Mouse (Mus musculus) gastrocnemius, adult 18-20 months (tissue): ENCODE measurements around the gene Npy1r. TPM values are rescaled to one million over a fixed set of nuclear protein-coding genes. Genes with fewer than 3 reads are reported as not detected.

Source experiments
- DNase-seq: peaks from one replicate; pipeline ENCODE4 v3.0.0; 2021; ENCODE audit warnings: low spot score
- long read RNA-seq, 2 experiments: library from polyadenylated mRNA; stranded (forward); transcript quantifications; one replicate each; pipeline ENCODE4 v2.0.0; 2021
- total RNA-seq, 2 experiments: library from RNA; stranded (reverse); gene quantifications; 2 replicates each; pipeline ENCODE4 v1.2.3; 2021

Npy1r gene
- 1 to 10 TPM; 2.3 to 3.9 TPM for total RNA-seq
- long read RNA-seq, experiment 1, partial matches to known transcripts: 0 of 6 reads
- long read RNA-seq, experiment 1, other reads (novel, unspliced or antisense): 4 of 6 reads
- long read RNA-seq, experiment 2, partial matches to known transcripts: 0 of 3 reads
- long read RNA-seq, experiment 2, other reads (novel, unspliced or antisense): 1 of 3 reads

DNA sequence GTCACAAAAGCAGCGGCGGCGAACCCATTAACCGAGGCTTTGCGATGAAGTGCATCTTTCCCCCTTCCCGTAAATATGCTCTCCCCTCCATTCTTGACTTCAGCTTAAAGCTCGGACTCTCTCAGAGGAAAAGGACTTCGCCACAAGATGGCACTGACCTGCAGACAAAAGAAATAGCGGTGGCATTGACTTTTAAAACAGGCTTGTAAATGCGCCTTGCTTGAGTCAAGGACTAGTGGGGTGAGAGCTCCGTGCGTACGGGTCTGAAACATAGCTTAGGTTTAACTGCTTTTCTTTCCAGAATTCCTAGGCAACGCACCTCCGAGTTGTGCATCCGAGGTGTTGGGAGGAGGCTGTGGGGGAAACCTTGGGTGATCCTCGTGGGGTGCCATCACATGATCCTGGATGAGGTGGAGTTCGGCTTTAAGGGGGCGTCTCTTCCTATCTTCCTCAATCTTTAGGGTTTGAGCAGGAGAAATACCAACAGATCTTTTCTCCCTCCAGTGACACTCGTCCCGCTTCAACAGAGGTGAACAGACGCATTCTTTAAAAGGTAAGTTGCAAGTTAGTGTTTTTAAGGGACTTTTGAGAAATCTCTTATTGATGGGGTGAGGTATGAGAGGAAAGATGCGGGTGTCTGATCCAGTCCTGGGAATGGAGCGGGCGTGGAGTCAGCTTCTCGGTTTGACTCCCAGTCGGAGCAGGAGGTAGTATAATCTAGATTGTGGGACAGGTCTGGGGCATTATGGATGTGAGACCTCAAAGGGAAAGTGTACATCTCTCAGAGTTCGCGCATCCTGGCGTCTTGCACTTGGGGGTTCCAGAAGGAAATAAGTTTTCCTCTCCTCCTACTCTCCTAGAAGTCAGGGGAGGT is at the start of gene Npy1r:
Gene Npy1r (plus strand): TSS at position 223 of the 874 bp plus-strand sequence.
- DNase-seq: peak; percentile 13

DNA sequence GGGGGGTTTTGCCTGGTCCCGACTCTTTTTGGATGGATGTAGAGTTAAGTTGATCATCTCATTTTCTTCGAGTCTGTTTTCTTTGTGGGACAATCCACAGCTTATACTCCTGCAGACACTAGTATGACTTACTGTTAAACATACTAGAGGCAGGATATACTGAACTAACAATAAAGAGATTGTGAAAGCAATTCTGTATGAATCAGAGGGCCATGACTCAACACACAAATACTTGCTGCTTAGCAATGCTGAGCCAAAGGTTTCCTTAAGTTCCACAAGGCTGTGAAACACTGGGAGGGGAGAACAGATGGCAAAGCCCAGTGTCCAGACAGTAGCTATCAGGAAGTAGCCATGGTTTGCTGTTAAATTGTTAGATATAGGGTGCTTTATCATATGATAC is 15.7 kb upstream of the Npy1r start:
- DNase-seq: no peak

DNA sequence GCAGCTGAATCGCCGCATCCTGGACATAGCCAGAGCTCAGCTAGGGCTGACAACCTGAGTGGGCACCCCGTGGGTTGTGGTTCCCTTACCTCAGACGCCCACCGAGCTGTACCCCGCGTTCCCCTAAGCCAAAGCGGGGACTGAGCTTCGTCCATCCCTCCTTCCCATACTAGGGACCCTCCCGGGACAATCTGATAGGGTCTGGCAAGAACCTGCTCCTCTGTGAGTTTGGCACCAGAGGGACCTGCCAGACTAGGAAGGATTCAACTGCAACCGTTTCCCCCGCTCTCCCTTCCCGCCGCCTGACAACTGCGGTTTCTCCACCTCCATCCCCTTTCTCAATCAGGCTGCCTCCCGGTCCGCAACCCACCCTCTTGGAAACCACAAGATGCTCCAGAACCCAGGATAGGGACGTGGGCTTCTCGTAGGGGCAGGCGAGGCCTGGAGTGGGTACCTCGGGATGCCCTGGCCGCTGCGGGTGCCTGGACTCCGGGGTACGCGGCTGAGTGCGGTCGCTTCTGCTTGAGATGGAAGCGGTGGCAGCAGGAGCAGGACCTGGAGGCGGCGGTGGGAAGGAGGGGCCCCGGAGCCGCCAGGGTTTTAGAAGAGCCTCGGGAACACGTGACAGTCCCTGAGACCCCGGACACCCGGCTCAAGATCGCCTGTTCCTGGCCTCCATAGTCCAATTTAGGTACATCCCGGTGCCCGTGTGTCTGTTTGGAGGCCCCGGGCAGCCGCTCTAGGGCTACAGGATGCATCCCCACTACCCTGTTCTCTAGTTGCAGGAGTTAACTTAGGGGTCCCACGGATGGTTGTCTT is 9.3 kb upstream of the Npy1r start, which contains the start of gene Npy5r:
Gene Npy5r (minus strand): TSS at position 618 of the 819 bp plus-strand sequence.
- DNase-seq: no peak

DNA sequence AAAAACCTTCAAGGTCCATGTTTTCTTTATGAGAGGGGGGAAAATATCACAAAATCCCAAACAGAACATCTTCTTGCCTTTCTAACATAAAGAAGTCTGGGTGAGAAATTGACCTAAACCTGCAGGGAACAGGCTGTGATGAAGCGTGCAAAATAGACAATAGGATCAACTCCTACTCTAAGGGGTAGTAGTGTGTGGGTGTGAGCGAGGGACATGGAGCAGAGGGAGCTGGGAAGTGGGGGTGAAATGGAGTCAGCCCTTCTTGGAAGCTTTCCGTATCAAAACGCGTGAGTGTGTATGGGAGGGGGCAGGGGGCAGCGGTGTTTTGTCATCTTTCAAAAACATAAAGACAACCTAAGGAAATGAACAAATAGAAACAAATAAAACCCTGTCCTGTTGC is 8.6 kb upstream of the Npy1r start:
- DNase-seq: no peak

DNA sequence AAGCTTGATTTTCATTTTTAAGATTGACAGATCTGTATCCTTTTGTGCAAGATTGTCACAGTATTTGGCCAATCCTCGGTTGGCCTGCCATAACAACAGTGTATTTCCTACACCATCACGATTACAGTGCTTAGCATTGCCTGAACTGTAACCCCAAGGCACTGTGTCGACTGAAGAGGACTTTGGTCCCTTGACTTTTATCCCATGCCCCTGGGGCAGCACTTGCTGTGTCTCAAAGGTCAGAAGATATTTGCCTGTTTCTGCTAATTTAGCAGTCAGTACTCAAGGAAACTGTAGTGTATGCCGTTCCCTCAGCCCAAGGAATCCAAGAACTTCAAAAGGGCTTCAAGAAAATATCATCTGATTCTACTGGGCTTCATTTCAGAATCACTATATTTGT is 8.2 kb upstream of the Npy1r start:
- no peak for DNase-seq

DNA sequence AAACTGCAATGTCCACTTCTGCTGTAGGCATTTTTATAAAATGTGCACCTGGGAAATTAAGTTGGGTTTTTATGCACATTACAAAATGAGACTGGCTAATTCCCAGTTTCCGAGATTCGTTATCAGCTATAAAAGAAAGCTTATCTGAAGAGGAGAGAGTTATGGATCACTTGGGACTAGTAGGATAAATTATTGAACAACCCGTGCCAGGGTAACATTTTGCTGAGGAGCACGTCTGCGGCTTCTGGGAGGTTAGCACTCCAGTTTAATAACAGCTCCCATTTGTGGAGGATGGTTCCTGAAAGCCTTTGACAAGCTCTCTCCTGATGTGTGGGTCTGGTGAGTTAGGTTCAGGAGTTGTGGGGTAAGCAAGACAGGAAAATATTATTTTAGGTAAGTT is 6.6 kb upstream of the Npy1r start:
- DNase-seq: no peak

DNA sequence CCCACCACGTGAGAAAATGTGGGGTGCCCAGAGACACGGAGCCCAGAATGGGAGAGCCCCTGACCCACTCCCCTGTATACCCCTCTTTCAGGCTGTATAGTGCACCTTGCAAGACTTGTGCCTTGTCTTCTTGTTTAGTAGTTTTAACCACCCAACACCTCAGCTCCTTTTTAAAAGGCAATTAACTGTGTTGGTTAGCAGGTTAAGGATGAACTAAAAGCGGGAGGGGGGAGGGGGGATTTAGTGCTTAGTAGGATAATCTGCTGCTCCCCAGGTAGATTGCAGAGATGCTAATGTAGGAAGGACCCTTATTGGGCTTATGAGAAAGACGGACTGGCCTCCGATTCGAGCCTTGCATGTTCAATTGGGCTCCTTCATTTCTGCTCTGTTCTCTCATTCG is 1.0 kb downstream of the Npy1r start:
- no peak for DNase-seq

DNA sequence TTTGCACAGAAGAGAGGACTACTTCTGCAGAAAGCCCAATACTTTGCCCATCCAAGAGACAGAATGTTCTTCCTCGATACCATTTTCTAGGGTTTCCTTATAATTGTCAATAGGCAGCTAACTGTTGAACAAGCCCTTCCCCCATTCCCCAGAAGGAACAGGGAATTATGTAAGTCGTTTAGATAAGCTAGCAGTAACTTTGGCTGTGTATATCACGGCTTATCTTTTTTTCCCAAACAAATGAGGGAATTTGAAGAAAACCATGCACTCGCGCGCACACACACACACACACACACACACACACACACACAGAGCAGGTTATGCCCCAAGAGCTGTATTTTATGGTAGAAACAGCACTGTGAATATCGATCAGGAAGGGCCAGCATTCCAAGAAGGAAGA is 1.8 kb downstream of the Npy1r start:
- no peak for DNase-seq

DNA sequence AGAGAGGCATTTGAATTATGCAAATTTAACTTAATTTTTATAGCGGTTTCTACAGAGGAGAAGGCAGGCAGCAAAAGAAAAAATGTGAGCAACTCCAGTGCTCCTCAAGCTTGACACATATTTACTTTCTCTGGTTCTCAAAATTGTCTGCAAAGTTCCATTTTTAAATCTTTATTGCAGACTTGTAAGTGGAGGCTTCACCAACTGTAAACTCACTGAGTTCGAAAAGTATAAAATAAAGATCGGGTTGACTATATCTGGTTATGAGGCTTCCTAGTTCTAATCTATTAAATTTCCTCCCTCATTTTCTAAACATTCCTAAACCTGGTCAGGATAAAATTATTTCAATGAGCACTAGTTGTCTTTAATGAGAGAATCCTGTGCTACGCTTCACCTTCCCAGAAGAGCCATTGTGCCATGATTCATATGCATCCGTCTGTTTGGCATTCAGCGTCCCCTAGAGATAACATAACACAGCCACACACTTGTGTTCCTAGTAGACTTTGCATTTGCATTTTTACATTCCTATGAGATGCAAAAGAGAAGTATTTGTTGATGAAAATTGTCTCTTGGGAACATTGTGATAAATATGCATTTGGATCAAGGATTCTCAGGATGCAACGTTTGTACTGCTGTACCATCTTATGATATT is 17.5 kb downstream of the Npy1r start:
- no peak for DNase-seq

DNA sequence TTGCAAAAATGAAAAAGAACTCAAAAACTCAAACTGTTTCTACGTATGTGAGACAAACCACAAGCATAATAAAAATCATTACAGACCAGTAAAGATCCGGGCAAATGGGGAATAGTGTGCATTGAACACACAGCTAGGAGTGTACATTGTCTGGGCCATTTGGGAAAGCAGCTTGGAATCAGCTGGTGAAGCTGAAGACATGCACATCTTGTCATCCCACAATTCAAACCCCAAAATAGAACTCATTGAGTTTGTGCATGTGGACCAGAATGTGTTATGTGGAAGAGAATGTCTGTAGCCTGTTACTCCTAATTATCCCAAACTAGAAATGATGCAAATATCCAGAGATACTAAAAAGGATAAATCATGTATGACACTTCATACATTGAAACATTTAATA is 25.8 kb downstream of the Npy1r start:
- no peak for DNase-seq

DNA sequence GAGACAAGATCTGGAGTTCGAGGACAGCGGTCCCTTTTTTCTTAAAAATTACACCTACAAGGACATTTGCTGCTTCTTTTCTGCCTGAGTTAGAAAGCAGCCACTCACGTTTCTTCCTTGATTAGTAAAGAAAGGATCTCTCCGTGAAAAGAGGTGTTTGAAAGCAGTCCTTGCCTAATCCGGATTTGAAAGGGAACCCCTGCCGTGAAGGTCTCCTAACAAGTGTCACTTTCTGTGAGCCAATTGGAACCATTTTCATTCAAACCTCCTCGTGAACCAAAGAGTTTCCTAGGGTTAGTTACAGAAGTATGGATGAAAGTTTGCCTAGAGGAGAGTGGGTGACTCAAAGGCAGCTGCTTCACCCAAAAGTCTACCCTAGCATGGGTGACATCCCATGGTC is 32.5 kb downstream of the Npy1r start:
- DNase-seq: no peak

DNA sequence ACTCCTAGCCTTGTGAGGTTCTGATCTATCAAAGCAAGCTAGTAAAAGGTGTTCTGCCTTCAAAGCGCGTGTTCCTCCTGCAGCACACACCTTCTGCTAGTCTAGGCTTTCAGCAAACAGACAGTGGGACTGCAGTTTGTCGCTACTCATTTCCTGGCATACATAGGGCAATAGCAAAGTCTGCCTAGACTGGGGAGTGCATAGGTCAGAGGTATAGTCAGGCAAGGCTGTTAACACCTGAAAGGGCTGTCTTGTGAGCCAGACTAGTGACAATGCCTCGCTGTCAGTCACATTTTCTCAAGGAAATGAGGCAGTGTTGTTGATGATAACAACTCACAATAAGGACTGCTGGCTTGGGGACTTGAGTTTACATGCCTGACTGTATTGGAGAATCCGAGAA is 35.0 kb downstream of the Npy1r start:
- DNase-seq: no peak

DNA sequence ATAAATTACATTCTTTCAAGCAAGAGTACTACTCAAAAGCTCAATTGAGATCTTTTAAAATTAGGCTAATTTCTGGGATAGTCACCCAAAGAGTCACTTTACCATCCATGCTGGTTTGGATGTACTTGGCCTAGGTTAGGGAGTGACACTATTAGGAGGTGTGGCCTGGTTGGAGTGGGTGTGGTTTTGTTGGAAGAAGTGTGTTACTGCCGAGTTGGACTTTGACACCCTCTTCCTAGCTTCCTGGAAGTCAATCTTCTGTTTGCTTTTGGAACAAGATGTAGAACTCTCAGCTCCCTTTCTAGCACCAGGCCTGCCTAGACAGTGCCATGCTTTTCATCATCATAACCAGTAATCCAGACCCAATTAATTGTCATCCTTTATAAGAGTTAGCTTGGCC is 45.4 kb downstream of the Npy1r start:
- DNase-seq: no peak

DNA sequence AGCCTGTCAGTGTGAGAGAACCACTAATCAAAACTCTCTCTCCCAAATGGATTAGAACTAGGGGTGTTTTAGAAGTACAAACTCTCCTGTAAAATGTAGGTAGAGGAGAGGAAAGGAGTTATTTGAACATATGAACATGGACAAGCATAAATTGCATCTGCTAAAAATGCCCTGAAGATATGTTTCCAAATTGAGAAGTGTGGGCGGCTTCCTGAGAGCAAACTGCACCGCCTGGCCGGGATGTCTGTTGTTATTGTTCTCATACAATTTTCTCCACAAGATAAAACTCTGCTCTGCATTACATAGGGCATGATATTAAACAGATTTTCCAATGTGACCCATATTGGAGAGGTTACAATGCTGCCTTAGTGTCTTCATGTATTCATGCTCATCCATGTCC is 48.6 kb downstream of the Npy1r start:
- no peak for DNase-seq

DNA sequence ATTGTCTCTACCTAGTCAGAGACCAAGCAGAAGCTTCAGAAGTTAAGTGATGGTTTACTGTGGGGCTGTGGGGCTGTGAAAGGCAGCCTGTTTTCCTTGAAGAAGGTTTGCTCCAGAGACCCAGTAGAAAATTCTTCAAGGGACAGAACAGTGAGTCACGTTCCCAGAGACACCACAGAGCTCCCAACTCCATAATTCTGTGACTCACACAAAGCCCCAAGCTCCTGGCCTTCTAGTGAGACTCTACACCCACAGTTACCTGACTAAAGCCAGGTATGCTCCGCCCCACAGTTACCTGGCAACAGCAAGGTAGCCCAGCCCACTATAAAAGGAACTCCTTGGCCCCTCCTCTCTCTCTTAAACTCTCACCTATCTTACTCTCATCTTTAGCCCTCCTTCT is 54.6 kb downstream of the Npy1r start:
- no peak for DNase-seq

DNA sequence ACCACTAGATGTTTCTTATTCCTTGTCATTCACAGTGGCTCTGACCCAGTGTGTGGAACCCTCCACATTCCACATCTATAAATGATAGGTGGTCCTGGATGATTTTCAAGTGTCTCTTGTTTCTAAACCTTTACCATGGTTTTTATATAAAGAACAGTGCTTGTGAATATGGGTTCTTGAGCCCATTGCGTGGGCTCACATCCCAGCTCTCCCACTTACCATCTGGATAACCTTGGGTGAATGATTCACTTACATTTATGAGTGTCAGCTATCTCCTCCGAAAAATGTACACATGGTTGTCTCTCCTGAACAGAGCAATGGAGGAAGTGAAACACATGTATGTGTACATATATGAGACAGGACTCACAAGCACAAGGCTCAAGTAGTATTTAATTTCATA is 59.2 kb downstream of the Npy1r start:
- no peak for DNase-seq

Other genes starting within 250 kb of the Npy1r start
- 1 to 10 TPM; 4.5 to 5.0 TPM for gene Tma16, start 210.7 kb upstream of the Npy1r start, total RNA-seq
- not detected for gene Tktl2, start 185.4 kb upstream of the Npy1r start, total RNA-seq
- gene Npy5r, start 9.1 kb upstream of the Npy1r start, total RNA-seq: not detected
- 1 to 10 TPM; 4.5 to 4.9 TPM for gene Naf1, start 163.0 kb downstream of the Npy1r start, total RNA-seq